Mouse (Mus musculus) megakaryocyte-erythroid progenitor cell, adult 5-6 weeks (primary cell): Measurements from ENCODE around the gene Rrbp1. TPM values are rescaled to one million over a fixed set of nuclear protein-coding genes. Genes with fewer than 3 reads are reported as not detected.

Experiments
- ATAC-seq: replicated peaks from 2 replicates; pipeline ENCODE4 v1.8.0; 2016; ENCODE audit warnings: mild to moderate bottlenecking, inconsistent platforms; ENCODE audit not compliant: severe bottlenecking, poor library complexity, low FRiP score, low TSS enrichment
- total RNA-seq, 2 experiments: library from RNA; stranded (forward) in 1 of 2; stranded (reverse) in 1 of 2; fragments of 200-1000, 215-1000 nt in 1 of 2; fragments of >200 nt in 1 of 2; fragmentation: Nextera tagmentation in 1 of 2; gene quantifications; 2 replicates each; pipeline ENCODE4 v1.2.3; 2014 to 2017

Rrbp1 gene
- total RNA-seq, 2 experiments from 2014 or later: 91.8 to 111 TPM

GRCm38 (mm10) chr2:143932340-143932873, 78.7 kb downstream of the Rrbp1 start:
- ATAC-seq: no peak

GRCm38 (mm10) chr2:143929607-143930311, 81.3 kb downstream of the Rrbp1 start:
- ATAC-seq: 0 out of 2 replicates have a peak, but pooled peaks have one; percentile 22

- no peak for ATAC-seq
Observed at GRCm38 (mm10) chr2:143925826-143926225, 85.2 kb downstream of the Rrbp1 start.

- ATAC-seq: no peak
Observed at GRCm38 (mm10) chr2:143924085-143924484, 87.0 kb downstream of the Rrbp1 start.

- no peak for ATAC-seq
Observed at GRCm38 (mm10) chr2:143918831-143919502, 92.1 kb downstream of the Rrbp1 start.

- ATAC-seq: no peak
Observed at GRCm38 (mm10) chr2:143917622-143918021, 93.4 kb downstream of the Rrbp1 start.

GRCm38 (mm10) chr2:143916229-143916628, 94.8 kb downstream of the Rrbp1 start:
- ATAC-seq: peak; percentile 68

GRCm38 (mm10) chr2:143915600-143916135, 95.4 kb downstream of the Rrbp1 start:
- peak; percentile 49 for ATAC-seq

- ATAC-seq: peak; percentile 73
Observed at GRCm38 (mm10) chr2:143914760-143915599, 96.1 kb downstream of the Rrbp1 start, which contains the start of gene Dstn. TSS of gene Dstn (plus strand) at chr2:143915320.

- no peak for ATAC-seq
Observed at GRCm38 (mm10) chr2:143914221-143914620, 96.8 kb downstream of the Rrbp1 start.

GRCm38 (mm10) chr2:143912199-143912598, 98.9 kb downstream of the Rrbp1 start:
- no peak for ATAC-seq

GRCm38 (mm10) chr2:143909230-143909629, 101.8 kb downstream of the Rrbp1 start:
- no peak for ATAC-seq

GRCm38 (mm10) chr2:143904896-143905295, 106.2 kb downstream of the Rrbp1 start:
- ATAC-seq: no peak; the same call in 1 of the 2 replicates

GRCm38 (mm10) chr2:143903376-143904045, 107.6 kb downstream of the Rrbp1 start:
- no peak for ATAC-seq

- no peak for ATAC-seq
Observed at GRCm38 (mm10) chr2:143900821-143901351, 110.2 kb downstream of the Rrbp1 start.

- no peak; the same call in 1 of the 2 replicates for ATAC-seq
Observed at GRCm38 (mm10) chr2:143899470-143900220, 111.4 kb downstream of the Rrbp1 start.
